Mouse (Mus musculus) heart, postnatal 10 days (tissue): ENCODE results near the gene Ccr1. TPM values are rescaled to one million over a fixed set of nuclear protein-coding genes. Genes with fewer than 3 reads are reported as not detected.
A peak's percentile ranks its signal among the peaks of the same experiment; 100 is the strongest.
"Not testable (repeated sequence)": the region's sequence is repeated elsewhere in the genome, so short reads cannot be mapped to it uniquely, and the experiment has no call there.

Experiments used
- DNase-seq, 2 experiments: peaks; one replicate each; pipeline ENCODE4 v3.0.0; 2021
- intact Hi-C: fragments of 180-260 bp; cut with DNase I; formaldehyde crosslinking; loops from one replicate; pipeline ENCODE4 v1.15.1; 2025
- total RNA-seq, 2 experiments: library from RNA; stranded (reverse); gene quantifications; 2 replicates each; pipeline ENCODE4 v1.2.3; 2021

The Ccr1 gene
- total RNA-seq, 2 experiments from 2014 or later: 1.3 to 1.7 TPM

DNA sequence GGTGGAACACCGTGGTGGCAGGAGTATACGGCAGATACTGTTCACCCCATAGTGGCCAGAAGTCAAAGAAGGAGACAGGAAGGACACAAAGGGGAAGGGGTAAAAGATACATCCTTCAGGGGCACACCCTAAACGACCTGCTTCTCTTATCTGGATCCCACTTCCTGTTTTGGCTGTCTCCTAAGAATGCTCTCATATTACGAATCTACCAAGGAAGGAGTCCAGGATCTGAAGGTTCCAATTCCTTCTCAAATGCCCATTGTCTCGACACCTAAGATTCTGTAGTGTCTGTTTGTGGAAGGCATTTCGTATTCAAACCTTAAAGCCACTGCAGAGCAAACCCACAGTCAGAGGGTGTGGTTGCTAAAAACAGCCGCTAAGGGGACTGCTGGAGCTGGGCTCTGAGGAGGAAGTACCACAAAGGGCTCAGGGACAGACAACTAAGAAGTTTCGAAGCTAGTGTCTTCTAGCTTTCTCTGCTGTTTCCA, 39.7 kb downstream of the Ccr1 start:
- intact Hi-C loops: no loop called here

DNA sequence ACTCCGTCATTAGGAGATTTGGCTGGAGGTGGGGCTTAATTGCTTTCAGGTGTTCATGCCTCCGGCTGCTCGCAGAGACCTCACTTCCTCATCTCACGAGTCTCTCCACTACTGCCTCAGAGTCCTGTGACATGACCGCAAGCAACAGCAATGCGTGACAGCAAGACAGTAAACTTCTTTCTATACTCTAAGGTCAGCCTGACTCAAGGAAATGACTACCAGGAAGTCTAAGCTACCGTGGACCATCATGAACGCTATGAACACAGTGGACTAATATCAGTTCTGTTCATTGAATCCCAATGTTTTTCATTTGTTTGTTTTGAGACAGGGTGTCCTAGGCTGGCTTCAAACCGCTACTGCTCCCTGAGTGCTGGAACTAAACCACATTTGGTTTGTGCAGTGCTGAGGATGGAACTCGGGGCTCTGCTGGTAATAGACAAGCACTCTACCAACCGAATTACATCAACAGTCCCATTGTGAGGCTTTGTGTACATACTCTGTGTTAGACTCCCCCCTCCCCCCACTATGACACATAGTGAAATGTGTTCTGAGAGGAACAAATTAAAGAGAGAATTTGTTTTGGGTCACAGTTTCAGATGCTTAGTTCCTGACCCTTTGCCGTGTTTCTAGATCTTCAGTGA, 40.3 kb downstream of the Ccr1 start:
- peak; percentile 13 to 27 for DNase-seq

More for the DNA sequence above, 39.7 kb downstream of the Ccr1 start:
- peak; percentile 44 to 52 for DNase-seq

DNA sequence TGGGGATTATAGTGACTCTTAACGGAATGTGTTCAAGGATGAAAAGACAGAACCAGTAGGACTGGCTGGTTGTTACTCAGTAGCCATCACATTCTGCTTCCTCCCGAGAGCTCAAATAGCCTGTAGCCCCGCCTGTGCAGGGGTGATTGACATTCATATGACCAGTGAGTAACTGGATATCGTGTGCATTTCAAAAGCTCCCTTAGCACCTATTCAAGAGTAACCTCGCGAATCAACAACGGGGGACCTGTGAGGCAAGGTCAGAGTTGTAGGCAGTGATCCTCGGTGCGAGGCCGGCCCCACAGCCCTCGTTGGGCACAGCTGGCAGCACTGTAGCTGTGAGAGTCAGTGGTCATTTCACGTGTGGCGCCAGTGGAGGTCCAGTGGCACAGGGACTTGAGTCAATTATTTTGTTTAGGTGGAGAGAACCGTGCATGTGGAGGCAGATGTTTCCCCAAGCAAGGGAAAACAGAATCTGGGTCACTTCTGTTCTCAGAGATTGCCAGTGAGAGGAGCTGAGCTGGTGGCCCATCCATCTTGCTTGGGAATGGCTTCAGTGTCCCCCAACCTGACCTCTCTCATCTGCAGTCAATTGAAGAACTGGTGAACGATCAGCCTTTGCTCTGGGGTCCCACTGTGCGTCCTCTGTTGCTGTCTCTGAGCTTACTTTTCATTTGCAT, 41.1 kb downstream of the Ccr1 start:
- intact Hi-C loops: no loop called here
- no peak for DNase-seq

More for the DNA sequence above, 40.3 kb downstream of the Ccr1 start:
- intact Hi-C loops: no loop called here

DNA sequence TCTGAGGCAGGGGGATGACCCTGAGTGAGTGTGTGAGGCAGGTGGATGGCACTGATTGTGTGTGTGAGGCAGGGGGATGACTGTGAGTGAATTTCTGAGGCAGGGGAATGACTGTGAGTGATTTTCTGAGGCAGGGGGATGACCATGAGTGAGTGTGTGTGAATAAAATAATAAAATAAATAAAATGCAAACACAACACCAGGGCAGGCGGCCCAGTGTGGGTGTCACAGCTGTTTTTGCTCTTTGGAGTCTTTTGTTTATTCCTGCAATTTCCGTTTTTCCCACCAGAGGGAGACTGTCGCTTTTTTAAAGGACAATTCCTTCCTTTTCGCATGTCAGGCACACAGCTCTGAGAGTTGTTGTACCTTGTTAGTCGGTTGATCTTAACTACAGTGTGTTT, 42.5 kb downstream of the Ccr1 start:
- intact Hi-C loops: not testable (repeated sequence)
- peak; percentile 84 to 91 for DNase-seq

DNA sequence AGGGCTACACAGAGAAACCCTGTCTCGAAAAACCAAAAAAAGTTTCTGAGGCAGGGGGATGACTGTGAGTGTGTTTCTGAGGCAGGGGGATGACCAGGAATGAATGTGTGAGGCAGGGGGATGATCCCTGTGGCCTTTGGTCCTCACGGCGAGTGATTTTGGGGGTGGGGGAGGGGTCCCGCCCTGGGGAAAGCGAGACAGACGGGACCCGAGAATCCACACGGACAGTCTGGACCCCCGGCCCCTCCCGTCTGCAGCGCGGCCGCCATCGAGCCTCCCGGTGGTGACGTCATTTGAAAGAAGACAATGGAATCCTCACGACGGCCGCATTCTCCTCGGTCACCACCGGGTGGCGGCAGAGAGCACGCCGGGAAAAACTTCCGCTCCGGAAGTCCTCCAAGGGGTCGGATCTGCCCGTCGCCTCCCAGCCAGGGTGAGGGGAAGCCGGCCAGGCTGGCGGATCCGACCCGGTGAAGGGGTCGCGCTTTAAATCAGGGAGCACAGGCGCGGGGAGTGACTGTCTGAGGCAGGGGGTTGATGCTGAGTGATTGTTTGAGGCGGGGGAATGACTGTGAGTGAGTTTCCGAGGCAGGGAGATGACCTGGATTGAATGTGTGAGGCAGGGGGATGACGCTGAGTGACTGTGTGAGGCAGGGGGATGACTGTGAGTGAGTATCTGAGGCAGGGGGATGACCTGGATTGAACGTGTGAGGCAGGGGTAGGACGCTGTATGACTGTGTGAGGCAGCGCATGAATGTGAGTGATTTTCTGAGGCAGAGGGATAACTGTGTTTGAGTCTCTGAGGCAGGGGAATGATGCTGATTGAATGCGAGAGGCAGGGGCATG, 43.2 kb downstream of the Ccr1 start:
- DNase-seq: peak; percentile 92 to 96
- intact Hi-C loops: no loop called here

DNA sequence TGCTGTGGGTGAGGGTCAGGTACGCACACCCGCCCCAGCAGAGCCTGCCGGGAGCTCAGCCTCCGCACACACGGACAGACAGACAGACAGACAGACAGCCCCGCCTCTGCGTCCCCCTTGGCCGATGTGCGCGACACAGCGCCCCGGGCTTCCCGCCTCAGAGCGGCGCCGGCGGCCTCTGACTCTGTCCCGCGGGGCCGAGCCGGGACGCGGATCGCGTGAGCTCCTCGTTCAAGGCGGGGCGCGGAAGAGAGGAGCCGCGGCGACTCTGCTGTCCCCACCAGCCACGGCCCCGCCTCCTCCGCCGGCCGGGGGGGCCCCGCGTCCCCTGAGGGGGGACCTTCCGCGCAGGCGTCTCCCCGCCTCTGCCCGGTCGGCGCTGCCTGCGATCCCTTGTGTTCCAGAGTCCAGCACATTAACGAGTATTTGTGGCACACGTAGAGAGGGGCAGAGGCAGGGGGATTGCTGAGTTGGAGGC, 43.9 kb downstream of the Ccr1 start:
- peak; percentile 95 to 96 for DNase-seq
- intact Hi-C loops: no loop called here

DNA sequence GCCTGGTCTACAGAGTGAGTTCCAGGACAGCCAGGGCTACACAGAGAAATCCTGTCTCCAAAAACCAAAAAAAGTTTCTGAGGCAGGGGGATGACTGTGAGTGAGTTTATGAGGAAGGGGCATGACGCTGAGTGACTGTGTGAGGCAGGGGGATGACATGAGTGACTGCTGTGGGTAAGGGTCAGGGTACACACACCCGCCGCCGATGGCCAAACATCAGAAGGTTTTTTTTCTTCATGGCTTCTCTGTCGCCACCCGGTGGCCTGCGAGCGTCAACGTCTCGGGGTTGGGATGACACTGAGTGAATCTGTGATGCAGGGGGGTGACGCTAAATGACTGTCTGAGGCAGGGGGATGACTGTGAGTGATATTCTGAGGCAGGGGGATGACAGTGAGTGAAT, 44.5 kb downstream of the Ccr1 start:
- intact Hi-C loops: not testable (repeated sequence)
- peak; percentile 89 to 92 for DNase-seq

DNA sequence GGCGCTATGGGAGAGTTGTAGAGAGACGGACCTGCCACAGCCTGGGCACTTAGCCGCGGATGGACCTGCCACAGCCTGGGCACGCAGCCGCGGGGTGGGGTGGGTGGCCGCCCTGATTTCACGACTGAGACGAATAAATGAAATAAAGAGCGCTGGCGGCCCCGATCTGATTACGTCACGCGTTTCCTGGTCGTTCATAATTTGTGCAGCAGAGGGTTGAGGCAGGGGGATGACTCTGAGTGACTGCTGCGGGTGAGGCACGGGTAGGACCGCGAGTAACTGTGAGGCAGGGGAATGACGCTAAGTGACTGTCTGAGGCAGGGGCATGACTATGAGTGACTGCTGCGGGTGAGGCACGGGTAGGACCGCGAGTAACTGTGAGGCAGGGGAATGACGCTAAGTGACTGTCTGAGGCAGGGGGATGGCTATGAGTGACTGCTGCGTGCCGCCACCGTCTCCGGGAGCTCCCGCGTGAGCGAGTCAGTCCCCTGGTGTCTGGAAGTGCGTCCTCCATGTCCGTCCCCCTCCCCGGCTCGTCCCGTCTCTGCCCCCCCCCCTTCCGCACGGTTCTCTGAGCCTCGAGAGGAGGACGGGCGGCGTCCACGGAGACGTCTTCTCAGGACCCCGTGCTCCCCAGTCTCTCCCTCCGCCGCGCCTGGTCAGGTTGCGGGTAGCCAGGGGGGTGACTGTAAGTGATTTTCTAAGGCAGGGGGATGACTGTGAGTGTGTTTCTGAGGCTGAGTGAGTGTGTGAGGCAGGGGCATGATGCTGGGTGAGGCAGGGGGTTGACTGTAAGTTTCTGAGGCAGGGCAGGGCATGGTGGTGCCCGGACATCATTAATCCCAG, 45.1 kb downstream of the Ccr1 start:
- intact Hi-C loops: no loop called here
- peak; percentile 45 to 55 for DNase-seq

Other genes starting within 250 kb of the Ccr1 start
- not detected for gene Cxcr6, start 162.2 kb downstream of the Ccr1 start, total RNA-seq
- gene Fyco1, start 116.8 kb downstream of the Ccr1 start, total RNA-seq: 100 to 1,000 TPM; 206 to 217 TPM
- not detected for gene Xcr1, start 106.7 kb downstream of the Ccr1 start, total RNA-seq
- not detected for gene Ccr1l1, start 9.7 kb upstream of the Ccr1 start, total RNA-seq
- gene Ccr3, start 53.3 kb upstream of the Ccr1 start, total RNA-seq: under 1 TPM in 1 of 2 experiments, not detected in 1; 0.10 TPM
- gene Ccr2, start 133.3 kb upstream of the Ccr1 start, total RNA-seq: 1 to 10 TPM in 1 of 2 experiments, under 1 TPM in 1; 0.74 to 1.4 TPM
- gene Ccr5, start 152.9 kb upstream of the Ccr1 start, total RNA-seq: 1 to 10 TPM in 1 of 2 experiments, under 1 TPM in 1; 0.89 to 2.2 TPM